Mouse (Mus musculus) c-Kit-positive CD71-negative TER-119-negative erythroid progenitor cells, embryonic 14.5 days (primary cell): ENCODE data around the gene Osbp2.
"Not testable (repeated sequence)": the region's sequence is repeated elsewhere in the genome, so short reads cannot be mapped to it uniquely, and the experiment has no call there.

Experiments
- DNase-seq: peaks from one replicate; pipeline ENCODE4 v3.0.0-alpha.2; 2013; ENCODE audit warnings: low read depth

Osbp2 gene

GRCm38 (mm10) chr11:3863454-3864112 is at the start of gene Osbp2:
Gene Osbp2, minus strand, starts transcription at chr11:3863903.
- peak; percentile 41 for DNase-seq

- no peak for DNase-seq
These were observed 49.2 kb upstream of the Osbp2 start for GRCm38 (mm10) chr11:3912875-3913271.

GRCm38 (mm10) chr11:3912100-3912874 is 48.6 kb upstream of the Osbp2 start:
- no peak for DNase-seq

GRCm38 (mm10) chr11:3911440-3911839 is 47.7 kb upstream of the Osbp2 start:
- not testable (repeated sequence) for DNase-seq

- DNase-seq, result no peak
These were observed 47.0 kb upstream of the Osbp2 start for GRCm38 (mm10) chr11:3910513-3911310.

GRCm38 (mm10) chr11:3909236-3909635 is 45.5 kb upstream of the Osbp2 start:
- DNase-seq, result no peak

GRCm38 (mm10) chr11:3905446-3905845 is 41.7 kb upstream of the Osbp2 start:
- DNase-seq, result no peak

- DNase-seq, result no peak
These were observed 41.0 kb upstream of the Osbp2 start for GRCm38 (mm10) chr11:3904673-3905072.

- DNase-seq, result no peak
These were observed 39.3 kb upstream of the Osbp2 start for GRCm38 (mm10) chr11:3903046-3903445.

GRCm38 (mm10) chr11:3902516-3902915 is 38.8 kb upstream of the Osbp2 start:
- no peak for DNase-seq

- no peak for DNase-seq
These were observed 36.6 kb upstream of the Osbp2 start for GRCm38 (mm10) chr11:3900296-3900695.

GRCm38 (mm10) chr11:3895933-3896332 is 32.2 kb upstream of the Osbp2 start:
- no peak for DNase-seq

- DNase-seq, result no peak
These were observed 31.8 kb upstream of the Osbp2 start for GRCm38 (mm10) chr11:3895458-3895857.

- peak; percentile 95 for DNase-seq
These were observed 30.9 kb upstream of the Osbp2 start, which contains the start of the genes 4921536K21Rik and Dusp18 for GRCm38 (mm10) chr11:3894406-3895281. Gene 4921536K21Rik, minus strand, starts transcription at chr11:3895098. Gene Dusp18, plus strand, starts transcription at chr11:3895240.

- DNase-seq, result no peak
These were observed 30.3 kb upstream of the Osbp2 start for GRCm38 (mm10) chr11:3893970-3894369.

GRCm38 (mm10) chr11:3887331-3887730 is 23.6 kb upstream of the Osbp2 start:
- DNase-seq, result no peak

GRCm38 (mm10) chr11:3883711-3884110 is 20.0 kb upstream of the Osbp2 start:
- DNase-seq, result no peak

- peak; percentile 75 for DNase-seq
These were observed 16.1 kb upstream of the Osbp2 start for GRCm38 (mm10) chr11:3879836-3880235.

- DNase-seq, result no peak
These were observed 15.0 kb upstream of the Osbp2 start for GRCm38 (mm10) chr11:3878660-3879059.

GRCm38 (mm10) chr11:3876419-3876818 is 12.7 kb upstream of the Osbp2 start:
- no peak for DNase-seq

- DNase-seq, result no peak
These were observed 640 bp upstream of the Osbp2 start for GRCm38 (mm10) chr11:3864343-3864742.
